Mouse (Mus musculus): ENCODE results near the gene Cym.
A peak's percentile ranks its signal among the peaks of the same experiment; 100 is the strongest.

- TF ChIP-seq CTCF (IDR thresholded peaks at IDR 0.05; ENCODE audit: low read depth, low read length) (peak; percentile 48; the same call in 1 of the 2 replicates), POLR2A (IDR thresholded peaks at IDR 0.05; ENCODE audit: extremely low read depth, insufficient read depth, low read length) (no peak)
These were observed 33.2 kb downstream of the Cym start for GRCm38 (mm10) chr3:107188226-107188899.
